Mouse (Mus musculus) myocyte (in vitro differentiated cells): ENCODE measurements at regions not wholly inside any gene's neighbourhood (a gene's known extent, or its start where the extent isn't known, plus 50 kb on each side); places are given as distances from the start of the nearest gene placed in this dataset.

ENCODE experiments used
- CEBPB ChIP-seq: IDR thresholded peaks from 2 replicates; pipeline ENCODE4 v1.6.1; 2011; ENCODE audit warnings: mild to moderate bottlenecking, moderate library complexity; ENCODE audit not compliant: poor library complexity, insufficient read depth, severe bottlenecking
- MYOD1 ChIP-seq, 3 experiments: IDR thresholded peaks; one replicate each; pipeline ENCODE4 v1.6.1; 2011; ENCODE audit warnings: control low read depth in 2 of 3, low read depth in 2 of 3, mild to moderate bottlenecking in 2 of 3, moderate library complexity in 1 of 3; ENCODE audit not compliant: insufficient read length in 2 of 3, control insufficient read depth in 1 of 3
- MYOG ChIP-seq, 3 experiments: IDR thresholded peaks; one replicate each; pipeline ENCODE4 v1.6.1; 2011; ENCODE audit warnings: control low read depth in 2 of 3, low read depth in 2 of 3, mild to moderate bottlenecking in 2 of 3; ENCODE audit not compliant: insufficient read length in 2 of 3, control insufficient read depth in 1 of 3, insufficient read depth in 1 of 3
- POLR2A ChIP-seq: IDR thresholded peaks from one replicate; pipeline ENCODE4 v1.6.1; 2011; ENCODE audit warnings: low read depth, mild to moderate bottlenecking, control low read depth, moderate library complexity; ENCODE audit not compliant: insufficient read length
- POLR2AphosphoS2 ChIP-seq: IDR thresholded peaks from one replicate; pipeline ENCODE4 v1.6.1; 2011; ENCODE audit warnings: low read depth, control low read depth; ENCODE audit not compliant: insufficient read length
- TCF12 ChIP-seq: IDR thresholded peaks from one replicate; pipeline ENCODE4 v1.6.1; 2011; ENCODE audit warnings: mild to moderate bottlenecking, control low read depth; ENCODE audit not compliant: poor library complexity, insufficient read depth, severe bottlenecking
- USF1 ChIP-seq: IDR thresholded peaks from one replicate; pipeline ENCODE4 v1.6.1; 2011; ENCODE audit warnings: low read depth, mild to moderate bottlenecking, control low read depth, moderate library complexity

DNA sequence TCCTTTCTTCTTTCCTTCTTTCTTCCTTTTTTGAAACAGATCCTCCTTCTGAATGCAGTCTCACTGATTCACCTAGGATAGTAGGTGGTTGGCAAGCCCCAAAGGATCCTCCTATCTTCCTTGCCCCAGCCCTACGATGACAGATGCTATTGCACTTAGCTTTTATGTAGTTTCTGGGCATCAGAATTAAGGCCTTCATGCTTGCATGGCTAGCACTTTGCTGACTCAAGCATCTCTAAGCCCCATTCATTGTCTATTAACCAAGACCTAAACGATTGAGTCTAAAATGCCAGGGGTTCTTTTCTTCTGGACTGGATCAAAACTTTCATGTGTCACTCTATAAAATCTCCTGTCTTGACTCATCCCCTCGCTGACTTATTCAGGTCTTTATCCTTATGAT, 217.3 kb upstream of the Tnp1 start:
- no peak for TF ChIP-seq POLR2A
- no peak for TF ChIP-seq USF1
- TF ChIP-seq POLR2AphosphoS2 = no peak
- TF ChIP-seq MYOG (IDR thresholded peaks at IDR 0.05; ENCODE audit: control insufficient read depth in 1 of 3, insufficient read depth in 1 of 3, insufficient read length in 2 of 3, low read depth in 2 of 3) = no peak
- no peak for TF ChIP-seq CEBPB
- TF ChIP-seq TCF12 = no peak
- TF ChIP-seq MYOD1 (IDR thresholded peaks at IDR 0.05; ENCODE audit: control insufficient read depth in 1 of 3, insufficient read length in 2 of 3, low read depth in 2 of 3) = no peak
